Mouse (Mus musculus): ENCODE measurements around the gene Naa25.

DNA sequence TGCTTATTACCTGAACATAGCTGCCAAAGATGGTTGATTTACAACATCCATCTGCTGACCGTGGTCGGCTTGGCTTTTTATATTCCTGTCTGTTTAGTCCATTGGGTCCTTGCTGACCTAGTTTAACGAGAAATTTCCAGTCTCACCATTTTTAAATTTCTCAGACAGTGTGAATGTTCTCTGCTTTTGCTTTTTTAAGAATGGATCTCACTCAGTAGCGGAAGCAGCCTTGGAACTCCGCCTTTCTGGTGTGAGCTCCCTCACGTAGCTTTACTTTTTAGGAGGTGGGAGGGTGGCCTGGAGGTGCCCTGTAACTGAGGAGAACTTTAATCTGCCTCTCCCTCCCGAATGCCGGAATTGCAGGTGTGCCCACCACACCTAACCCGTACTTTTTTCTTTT, 23.0 kb downstream of the Naa25 start:
- TF ChIP-seq CTCF (IDR thresholded peaks at IDR 0.05) (no peak), EP300 (IDR thresholded peaks at IDR 0.05) (no peak)
